Mouse (Mus musculus): ENCODE measurements around the gene Thap11.
A peak's percentile ranks its signal among the peaks of the same experiment; 100 is the strongest.

Thap11 gene

DNA sequence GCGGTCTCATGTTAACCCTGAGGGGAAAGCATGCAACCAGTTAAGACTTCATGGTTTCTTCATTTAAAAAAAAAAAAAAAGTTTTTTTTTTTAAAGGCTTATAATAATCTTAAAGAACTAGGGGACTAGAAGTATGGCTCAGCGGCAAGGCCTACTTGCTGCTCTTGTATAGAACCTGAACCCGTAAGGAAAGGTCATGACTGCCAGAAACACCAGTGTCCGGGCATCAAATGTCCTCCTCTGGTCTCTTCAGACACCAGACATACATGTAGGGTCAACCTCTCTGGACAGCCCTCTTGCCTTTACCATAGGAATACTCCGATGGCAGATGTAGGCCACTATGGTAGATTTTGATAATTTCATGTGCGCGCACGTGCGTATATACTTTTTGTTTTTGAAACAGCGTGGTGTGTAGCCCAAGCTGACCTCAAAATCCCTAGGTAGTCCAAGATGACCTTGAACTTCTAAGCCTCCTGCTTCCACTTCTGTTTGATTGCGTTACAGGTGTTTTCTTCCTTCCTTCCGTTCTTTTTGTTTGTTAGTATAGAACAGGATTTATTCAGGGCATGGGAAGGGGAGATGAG, 2.7 kb upstream of the Thap11 start:
- DNase-seq (ENCODE audit: low spot score): no peak

GRCm38 (mm10) chr8:105853178-105853577, 1.8 kb upstream of the Thap11 start, which contains the start of gene Cenpt:
Gene Cenpt, minus strand, starts transcription at chr8:105853278.
- no peak for DNase-seq (ENCODE audit: low spot score)

GRCm38 (mm10) chr8:105854303-105854702, 629 bp upstream of the Thap11 start:
- no peak for DNase-seq (ENCODE audit: low spot score)

- DNase-seq (ENCODE audit: low spot score): no peak
Observed at GRCm38 (mm10) chr8:105855248-105856167, 576 bp downstream of the Thap11 start.

GRCm38 (mm10) chr8:105856168-105856835, 1.4 kb downstream of the Thap11 start:
- no peak for DNase-seq (ENCODE audit: low spot score)

DNA sequence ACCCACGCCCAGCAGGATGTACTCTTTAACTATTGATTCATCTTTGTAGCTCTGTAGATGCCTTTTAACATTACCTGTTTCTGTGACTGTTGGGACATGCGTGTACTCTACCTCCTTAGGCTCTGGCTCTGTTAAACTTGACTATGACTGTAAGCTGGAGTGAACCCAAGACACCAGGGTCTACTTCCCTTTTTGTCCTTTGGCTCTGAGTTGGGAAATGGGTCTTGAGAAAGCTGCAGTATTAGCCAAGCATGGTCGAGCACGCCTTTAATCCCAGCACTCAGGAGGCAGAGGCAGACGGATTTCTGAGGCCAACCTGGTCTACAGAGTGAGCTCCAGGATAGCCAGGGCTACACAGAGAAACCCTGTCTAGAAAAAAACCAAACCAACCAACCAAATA, 3.6 kb downstream of the Thap11 start:
- no peak for DNase-seq (ENCODE audit: low spot score)

GRCm38 (mm10) chr8:105859314-105859713, 4.4 kb downstream of the Thap11 start:
- DNase-seq (ENCODE audit: low spot score): no peak

DNA sequence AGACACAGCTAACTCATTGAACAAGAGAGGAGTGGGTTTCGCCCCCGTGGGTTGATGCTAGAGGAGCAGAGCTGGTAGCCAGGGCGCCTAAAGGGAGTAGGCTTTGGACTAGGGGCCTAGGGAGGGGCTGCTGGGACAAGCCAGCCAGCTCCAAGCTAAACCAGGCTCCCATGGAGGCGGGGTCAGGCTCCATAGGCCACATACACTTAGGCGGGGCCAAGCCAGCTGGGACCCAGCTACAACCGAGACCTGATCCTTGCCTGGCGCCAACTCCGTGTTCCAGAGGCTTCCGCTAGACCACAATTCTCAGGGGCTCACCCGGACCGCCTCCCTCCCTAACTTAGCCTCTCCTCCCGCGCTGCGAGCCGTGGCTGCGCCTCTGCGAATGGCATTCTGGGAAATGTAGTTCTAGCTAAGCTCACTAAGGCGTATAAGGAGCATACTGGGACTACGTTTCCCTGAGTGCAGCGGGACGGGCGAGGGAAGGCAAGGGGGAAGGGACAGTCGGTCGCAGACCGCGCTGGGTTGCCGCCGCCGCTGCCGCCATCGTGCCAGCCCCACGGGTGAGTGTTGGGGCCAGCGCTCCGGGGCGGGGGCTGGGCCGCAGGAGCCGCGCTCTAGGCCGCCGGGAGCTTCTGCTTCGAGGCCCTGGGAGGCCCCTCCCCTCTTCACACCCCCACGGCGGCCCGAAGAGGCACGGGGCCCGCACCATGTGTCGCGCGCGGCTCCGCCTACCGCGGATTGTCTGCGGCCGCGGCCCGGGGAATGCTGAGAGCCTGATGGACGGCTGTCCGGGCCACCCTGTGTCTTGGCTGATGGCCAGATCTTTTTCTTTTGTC, 5.4 kb downstream of the Thap11 start, which contains the start of gene Nutf2:
Gene Nutf2 (plus strand): TSS at position 438 of the 839 bp plus-strand sequence.
- DNase-seq (ENCODE audit: low spot score): peak; percentile 99

DNA sequence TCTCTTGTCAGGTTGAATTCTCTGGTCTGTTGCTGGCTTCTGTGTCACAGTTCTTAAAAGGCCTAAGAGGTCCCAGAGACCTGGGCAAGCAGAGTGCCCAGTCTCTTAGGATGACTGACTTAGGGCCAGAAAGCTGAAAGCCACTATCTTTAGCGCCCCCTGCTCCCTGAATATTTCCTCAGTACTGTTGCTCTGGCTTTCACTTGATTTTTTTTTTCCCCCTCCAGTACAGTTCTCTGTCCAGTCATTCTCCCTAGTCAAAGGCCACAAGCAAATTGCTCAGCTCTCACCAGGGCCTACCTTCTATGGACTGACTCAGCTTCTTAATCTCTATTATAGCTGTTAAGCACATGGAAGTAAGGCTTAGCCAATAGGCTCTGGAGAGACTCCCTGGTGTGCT, 7.0 kb downstream of the Thap11 start:
- DNase-seq (ENCODE audit: low spot score): no peak

DNA sequence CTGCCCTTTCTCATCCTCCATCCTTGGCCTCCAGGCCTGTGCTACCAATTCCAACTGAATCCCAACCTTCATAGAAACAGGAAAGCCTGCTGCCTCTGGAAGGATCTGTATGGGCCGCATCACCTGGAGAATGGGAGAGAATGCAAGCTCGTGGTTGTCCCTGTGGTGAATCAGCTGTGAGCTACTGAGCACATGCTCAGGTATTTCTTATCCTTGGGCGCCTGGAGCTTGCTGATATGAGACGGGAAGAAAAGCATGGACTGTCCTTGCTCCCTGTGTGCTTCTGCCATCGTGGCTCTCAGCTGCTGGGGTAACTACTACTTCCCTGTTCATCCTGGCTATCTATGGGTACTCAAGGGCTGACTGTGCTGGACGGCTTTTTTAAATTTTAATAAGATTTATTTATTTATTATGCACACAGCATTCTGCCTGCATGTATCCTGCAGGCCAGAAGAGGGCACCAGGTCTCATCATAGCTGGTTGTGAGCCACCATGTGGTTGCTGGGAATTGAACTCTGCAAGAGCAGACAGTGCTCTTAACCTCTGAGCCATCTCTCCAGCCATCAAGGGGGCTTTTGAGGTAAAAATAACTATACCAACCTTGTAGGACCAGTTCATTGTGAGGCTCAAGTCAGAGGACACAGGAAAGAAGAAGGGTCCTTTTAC, 11.6 kb downstream of the Thap11 start:
- DNase-seq (ENCODE audit: low spot score): no peak

- no peak for DNase-seq (ENCODE audit: low spot score)
Observed at GRCm38 (mm10) chr8:105874301-105874700, 19.4 kb downstream of the Thap11 start.

GRCm38 (mm10) chr8:105880754-105881520, 26.0 kb downstream of the Thap11 start, which contains the start of gene Edc4:
Gene Edc4, plus strand, starts transcription at chr8:105880881.
- peak; percentile 87 for DNase-seq (ENCODE audit: low spot score)

GRCm38 (mm10) chr8:105889756-105890465, 35.0 kb downstream of the Thap11 start:
- no peak for DNase-seq (ENCODE audit: low spot score)

GRCm38 (mm10) chr8:105890870-105891269, 35.9 kb downstream of the Thap11 start:
- no peak for DNase-seq (ENCODE audit: low spot score)

GRCm38 (mm10) chr8:105892432-105892831, 37.5 kb downstream of the Thap11 start:
- no peak for DNase-seq (ENCODE audit: low spot score)

DNA sequence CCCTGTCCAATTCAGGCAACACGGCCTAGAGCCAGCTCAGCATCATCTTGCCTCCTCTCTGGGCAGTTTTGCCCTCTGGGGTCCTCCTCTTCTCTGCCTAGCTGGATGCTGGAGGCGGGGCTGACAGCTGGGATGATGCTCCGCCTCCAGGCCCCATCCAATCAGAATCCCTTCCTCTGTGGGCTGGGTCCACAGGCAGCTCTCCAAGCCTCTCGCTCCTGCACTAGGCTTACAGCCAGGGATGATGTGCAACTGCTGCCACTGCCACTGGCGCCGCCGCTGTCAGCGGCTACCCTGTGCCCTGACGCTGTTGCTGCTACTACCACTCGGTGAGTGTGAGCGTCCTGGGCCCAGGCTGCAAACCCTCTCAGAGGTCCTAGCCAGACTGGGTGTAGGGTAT, 38.4 kb downstream of the Thap11 start, which contains the start of gene Nrn1l:
Gene Nrn1l (plus strand): TSS at position 229 of the 400 bp plus-strand sequence.
- DNase-seq (ENCODE audit: low spot score): peak; percentile 40

GRCm38 (mm10) chr8:105897801-105898480, 43.0 kb downstream of the Thap11 start:
- DNase-seq (ENCODE audit: low spot score): no peak

GRCm38 (mm10) chr8:105900180-105900940, 45.4 kb downstream of the Thap11 start, which contains the start of gene Pskh1:
Gene Pskh1, plus strand, starts transcription at chr8:105900441.
- DNase-seq (ENCODE audit: low spot score): peak; percentile 95

Measured in yolk sac, embryonic 10.5 days (tissue).